Mouse (Mus musculus): Measurements from ENCODE around the gene Olfr76. TPM values are rescaled to one million over a fixed set of nuclear protein-coding genes. Genes with fewer than 3 reads are reported as not detected.
"Not testable (repeated sequence)": the region's sequence is repeated elsewhere in the genome, so short reads cannot be mapped to it uniquely, and the experiment has no call there.

Olfr76 gene
- polyA plus RNA-seq, 1 experiment from 2014 or later, result not detected

- H3K4me2 ChIP-seq; H3K4me1 ChIP-seq; H3K27me3 ChIP-seq; H3K27ac ChIP-seq; H3K36me3 ChIP-seq; H3K9me3 ChIP-seq; H3K9ac ChIP-seq; ATAC-seq (ENCODE audit: borderline replicate concordance, extremely low read depth, low FRiP score, low TSS enrichment); H3K4me3 ChIP-seq: not testable (repeated sequence)
- WGBS, result 78% methylated on average over 1 of the region's 1 CpGs
These were observed 53.5 kb downstream of the Olfr76 start for GRCm38 (mm10) chr19:12069546-12069945.

Other genes with a start within 250 kb of the Olfr76 start
- not detected in 2 replicates for gene Olfr1419, start 248.1 kb downstream of the Olfr76 start, polyA plus RNA-seq (2015; fragmentation: Nextera tagmentation; extraction: Ambion mirVana)
- gene Olfr1420, start 236.6 kb downstream of the Olfr76 start, polyA plus RNA-seq (2015; fragmentation: Nextera tagmentation; extraction: Ambion mirVana), result 0.10 TPM in 1 of 2 replicates, not detected in the other
- 15.9 and 17.4 TPM in 2 replicates for gene Patl1, start 210.8 kb downstream of the Olfr76 start, polyA plus RNA-seq (2015; fragmentation: Nextera tagmentation; extraction: Ambion mirVana)
- gene Osbp, start 157.3 kb downstream of the Olfr76 start, polyA plus RNA-seq (2015; fragmentation: Nextera tagmentation; extraction: Ambion mirVana), result 3.6 and 3.9 TPM in 2 replicates
- not detected in 2 replicates for gene Olfr1423, start 81.9 kb downstream of the Olfr76 start, polyA plus RNA-seq (2015; fragmentation: Nextera tagmentation; extraction: Ambion mirVana)
- not detected in 2 replicates for gene Olfr1424, start 60.5 kb downstream of the Olfr76 start, polyA plus RNA-seq (2015; fragmentation: Nextera tagmentation; extraction: Ambion mirVana)
- gene Olfr1425, start 45.5 kb downstream of the Olfr76 start, polyA plus RNA-seq (2015; fragmentation: Nextera tagmentation; extraction: Ambion mirVana), result not detected in 2 replicates
- gene Olfr1426, start 31.2 kb downstream of the Olfr76 start, polyA plus RNA-seq (2015; fragmentation: Nextera tagmentation; extraction: Ambion mirVana), result not detected in 2 replicates
- not detected in 2 replicates for gene Olfr1427, start 19.9 kb downstream of the Olfr76 start, polyA plus RNA-seq (2015; fragmentation: Nextera tagmentation; extraction: Ambion mirVana)
- not detected in 2 replicates for gene Olfr1428, start 7.3 kb downstream of the Olfr76 start, polyA plus RNA-seq (2015; fragmentation: Nextera tagmentation; extraction: Ambion mirVana)
- gene Olfr1555-ps1, start 46.9 kb upstream of the Olfr76 start, polyA plus RNA-seq (2015; fragmentation: Nextera tagmentation; extraction: Ambion mirVana), result not detected in 2 replicates
- gene Olfr1431, start 77.4 kb upstream of the Olfr76 start, polyA plus RNA-seq (2015; fragmentation: Nextera tagmentation; extraction: Ambion mirVana), result not detected in 2 replicates
- gene Olfr1432, start 109.4 kb upstream of the Olfr76 start, polyA plus RNA-seq (2015; fragmentation: Nextera tagmentation; extraction: Ambion mirVana), result not detected in 2 replicates
- not detected in 2 replicates for gene Olfr262, start 118.5 kb upstream of the Olfr76 start, polyA plus RNA-seq (2015; fragmentation: Nextera tagmentation; extraction: Ambion mirVana)
- not detected in 2 replicates for gene Olfr235, start 137.8 kb upstream of the Olfr76 start, polyA plus RNA-seq (2015; fragmentation: Nextera tagmentation; extraction: Ambion mirVana)
- not detected in 2 replicates for gene Olfr1434, start 156.7 kb upstream of the Olfr76 start, polyA plus RNA-seq (2015; fragmentation: Nextera tagmentation; extraction: Ambion mirVana)
- gene Olfr1436, start 175.9 kb upstream of the Olfr76 start, polyA plus RNA-seq (2015; fragmentation: Nextera tagmentation; extraction: Ambion mirVana), result not detected in 2 replicates
- not detected in 2 replicates for gene Olfr1437, start 201.9 kb upstream of the Olfr76 start, polyA plus RNA-seq (2015; fragmentation: Nextera tagmentation; extraction: Ambion mirVana)
- not detected in 2 replicates for gene Olfr1438-ps1, start 212.7 kb upstream of the Olfr76 start, polyA plus RNA-seq (2015; fragmentation: Nextera tagmentation; extraction: Ambion mirVana)

Data from lung, embryonic 15.5 days (tissue).